Comparison of ENCODE assay signal across 11 mouse cellular contexts in the genomic region with DNA sequence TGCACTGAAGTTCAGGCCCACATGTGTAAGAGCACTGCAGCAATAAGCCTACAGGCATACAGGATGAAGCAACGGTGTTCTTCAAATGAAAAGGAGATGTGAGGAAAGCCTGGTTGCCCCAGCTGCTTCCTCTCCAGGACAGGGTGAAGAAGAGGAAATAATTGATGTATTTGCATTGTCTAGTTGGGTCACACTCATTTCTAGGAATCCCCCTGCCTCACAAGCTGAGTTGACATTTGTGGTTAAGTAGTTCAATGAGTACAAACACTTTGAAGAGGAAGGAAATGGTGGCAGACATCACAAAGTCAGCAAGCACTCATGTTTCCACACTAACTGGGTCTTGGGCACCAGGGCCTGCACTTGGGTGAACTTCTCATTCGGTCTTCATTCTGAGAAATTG.
DNase-seq lines count a peak whose midpoint lies in the region; ATAC-seq and TF ChIP-seq lines count a peak whose summit lies in the region.
"Had no signal": no experiment of that assay in that cellular context is flagged by ENCODE, and none has a peak within 500 bp of the region (broad histone marks: within the 10 kb centered on the region; RNA-seq: fewer than 3 reads in every experiment).

No protein-coding gene starts in this region.

- no peaks in the 10 kb centered on the region for H3K27me3 ChIP-seq in liver, embryonic 13.5 days
- H3K27me3 ChIP-seq: hindbrain, embryonic 12.5 days; limb, embryonic 15.5 days; neural tube, embryonic 12.5 days had no signal

- no peak overlapping the region for H3K9ac ChIP-seq in liver, embryonic 13.5 days
- H3K9ac ChIP-seq: hindbrain, embryonic 12.5 days; limb, embryonic 15.5 days; neural tube, embryonic 12.5 days had no signal

- H3K4me2 ChIP-seq in liver, embryonic 13.5 days: no peak overlapping the region
- H3K4me2 ChIP-seq: hindbrain, embryonic 12.5 days; limb, embryonic 15.5 days; neural tube, embryonic 12.5 days had no signal

- no peak overlapping the region for H3K4me3 ChIP-seq in liver, embryonic 13.5 days (replicated peaks)
- no peak overlapping the region for H3K4me3 ChIP-seq in left cerebral cortex, adult 2 months
- H3K4me3 ChIP-seq: hindbrain, embryonic 12.5 days; limb, embryonic 15.5 days; neural tube, embryonic 12.5 days had no signal

- TF ChIP-seq CTCF in left cerebral cortex, adult 2 months (IDR thresholded peaks at IDR 0.05): no peak

- peak; percentile 59 for DNase-seq in 416B (ENCODE audit: low read depth)
- DNase-seq in B cell, adult 2 months: peak; percentile 64 to 73
- DNase-seq in liver, embryonic 13.5 days: peak; percentile 5
- no peak for DNase-seq in left cerebral cortex, adult 2 months (ENCODE audit: extremely low spot score in 1 of 2, low spot score in 2 of 2)
- no peak for DNase-seq in frontal cortex, adult 2 months (ENCODE audit: extremely low spot score in 1 of 2, low spot score in 1 of 2)
- DNase-seq: right cerebral cortex, postnatal 4 days had no signal

- H3K36me3 ChIP-seq in liver, embryonic 13.5 days: no peaks in the 10 kb centered on the region
- H3K36me3 ChIP-seq: hindbrain, embryonic 12.5 days; limb, embryonic 15.5 days; neural tube, embryonic 12.5 days had no signal

- ATAC-seq in liver, embryonic 13.5 days (ENCODE audit: low read depth): no peak
- ATAC-seq in neutrophil, adult 5-6 weeks (ENCODE audit: extremely low read depth, insufficient number of reproducible peaks, low FRiP score, poor library complexity, severe bottlenecking): peak; percentile 97
- no peak for ATAC-seq in megakaryocyte-erythroid progenitor cell, adult 5-6 weeks (replicated peaks; ENCODE audit: low FRiP score, low TSS enrichment, poor library complexity, severe bottlenecking)

- no peaks in the 10 kb centered on the region for H3K9me3 ChIP-seq in liver, embryonic 13.5 days (replicated peaks)
- H3K9me3 ChIP-seq: hindbrain, embryonic 12.5 days; limb, embryonic 15.5 days; neural tube, embryonic 12.5 days had no signal

- no peaks in the 10 kb centered on the region for H3K4me1 ChIP-seq in liver, embryonic 13.5 days (replicated peaks)
- H3K4me1 ChIP-seq: hindbrain, embryonic 12.5 days; limb, embryonic 15.5 days; neural tube, embryonic 12.5 days had no signal

- intact Hi-C loops in left cerebral cortex, adult 2 months (cut with DNase I): no loop called here

- 15% methylated on average over 2 of the region's 2 CpGs for WGBS in liver, embryonic 13.5 days (ENCODE audit: insufficient replicate concordance)

- no peak overlapping the region for H3K27ac ChIP-seq in liver, embryonic 13.5 days
- H3K27ac ChIP-seq in left cerebral cortex, adult 2 months: no peak overlapping the region
- H3K27ac ChIP-seq: hindbrain, embryonic 12.5 days; limb, embryonic 15.5 days; neural tube, embryonic 12.5 days had no signal

Comparison
In these comparisons a context has a peak if more than half of its experiments do, and no peak if none do; other contexts are left out.
1. DNase-seq: peak in 416B (single experiment), B cell, adult 2 months (2 of 2) and liver, embryonic 13.5 days (single experiment); none in left cerebral cortex, adult 2 months (0 of 2) and frontal cortex, adult 2 months (0 of 2).